Mouse (Mus musculus) embryonic fibroblast, embryonic 13.5 days (primary cell): ENCODE results near the gene C1qtnf6.

Experiments
- CTCF ChIP-seq: IDR thresholded peaks from 2 replicates; pipeline ENCODE4 v1.5.1; 2011; ENCODE audit warnings: mild to moderate bottlenecking, control low read depth, low read length, moderate library complexity, borderline replicate concordance; ENCODE audit not compliant: insufficient read depth
- POLR2A ChIP-seq: IDR thresholded peaks from 2 replicates; pipeline ENCODE4 v1.6.1; 2011; ENCODE audit warnings: low read depth, mild to moderate bottlenecking, control low read depth, low read length, moderate library complexity

- no peak for TF ChIP-seq POLR2A
- TF ChIP-seq CTCF: no peak
These were observed 36.4 kb upstream of the C1qtnf6 start for GRCm38 (mm10) chr15:78567608-78568120.
